Mouse (Mus musculus): Measurements from ENCODE around the gene Tmem251. TPM values are rescaled to one million over a fixed set of nuclear protein-coding genes. Genes with fewer than 3 reads are reported as not detected.

Gene Tmem251
- polyA plus RNA-seq, 1 experiment from 2014 or later, result 9.7 TPM

- WGBS, result 84% methylated on average over 10 of the region's 10 CpGs
- H3K36me3 ChIP-seq (replicated peaks), result no peaks in the 10 kb centered on the region
- H3K27me3 ChIP-seq (replicated peaks; ENCODE audit: low read depth, poor library complexity, severe bottlenecking), result no peaks in the 10 kb centered on the region
- H3K4me3 ChIP-seq, result no peak overlapping the region
- H3K4me1 ChIP-seq, result peaks cover 19% of the 10 kb centered on the region
- no peaks in the 10 kb centered on the region for H3K9me3 ChIP-seq
- H3K27ac ChIP-seq (replicated peaks), result no peak overlapping the region
- no peak for DNase-seq (ENCODE audit: low spot score)
These were observed 28.7 kb upstream of the Tmem251 start for GRCm38 (mm10) chr12:102714654-102715395.

DNA sequence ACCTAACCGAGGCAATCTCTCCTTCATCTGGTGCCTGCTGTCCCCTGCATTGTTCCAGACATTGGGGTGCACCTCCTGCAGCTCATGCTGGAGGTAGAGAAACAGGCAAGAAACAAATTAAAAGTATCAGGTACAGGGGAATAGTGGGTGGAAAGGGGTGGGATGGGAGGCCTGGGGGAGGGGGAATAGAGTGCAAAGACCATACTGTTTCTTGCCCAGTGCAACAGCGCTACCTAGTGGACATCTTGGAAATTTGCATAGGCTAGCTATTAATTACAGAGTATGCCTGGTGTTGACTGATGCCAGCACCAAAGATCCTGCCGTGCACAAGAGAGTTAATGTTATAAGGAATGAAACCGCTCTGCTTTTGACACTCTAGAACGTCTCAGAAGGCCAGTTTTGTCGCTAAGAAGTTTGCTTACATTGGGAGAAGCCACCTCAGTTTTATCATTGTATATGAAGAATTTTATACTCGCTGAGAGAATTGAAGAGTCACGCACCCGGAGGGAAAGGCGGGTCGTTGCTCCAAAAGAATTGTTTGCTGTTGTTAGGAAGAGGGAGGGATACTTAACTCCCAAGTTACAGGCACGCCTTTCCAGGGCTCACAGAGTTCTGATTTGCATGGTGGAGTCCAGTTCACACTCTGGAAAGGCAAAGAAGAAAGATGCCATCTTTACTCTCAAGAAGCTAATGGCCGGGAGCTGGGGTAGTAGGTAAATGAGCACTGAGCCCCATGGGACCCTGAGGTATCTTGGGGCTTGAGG lies 23.8 kb upstream of the Tmem251 start:
- no peak overlapping the region for H3K4me3 ChIP-seq
- H3K4me1 ChIP-seq, result peaks cover 17% of the 10 kb centered on the region
- no peaks in the 10 kb centered on the region for H3K27me3 ChIP-seq (replicated peaks; ENCODE audit: low read depth, poor library complexity, severe bottlenecking)
- H3K9me3 ChIP-seq, result no peaks in the 10 kb centered on the region
- DNase-seq (ENCODE audit: low spot score), result peak; percentile 71
- H3K27ac ChIP-seq (replicated peaks), result no peak overlapping the region
- WGBS, result 31% methylated on average over 13 of the region's 13 CpGs
- no peaks in the 10 kb centered on the region for H3K36me3 ChIP-seq (replicated peaks)

GRCm38 (mm10) chr12:102722451-102722850 lies 21.1 kb upstream of the Tmem251 start:
- WGBS, result 64% methylated on average over 11 of the region's 11 CpGs
- Histone ChIP-seq H3K36me3 (replicated peaks) (no peaks in the 10 kb centered on the region), H3K4me3 (no peak overlapping the region), H3K4me1 (peaks cover 17% of the 10 kb centered on the region), H3K27ac (replicated peaks) (peak overlapping the region; percentile 40; the same call in 1 of the 2 replicates), H3K9me3 (no peaks in the 10 kb centered on the region), H3K27me3 (replicated peaks; ENCODE audit: low read depth, poor library complexity, severe bottlenecking) (no peaks in the 10 kb centered on the region)
- no peak for DNase-seq (ENCODE audit: low spot score)

GRCm38 (mm10) chr12:102722966-102723365 lies 20.6 kb upstream of the Tmem251 start:
- Histone ChIP-seq H3K27me3 (replicated peaks; ENCODE audit: low read depth, poor library complexity, severe bottlenecking) (no peaks in the 10 kb centered on the region), H3K4me1 (peaks cover 17% of the 10 kb centered on the region), H3K9me3 (no peaks in the 10 kb centered on the region), H3K36me3 (replicated peaks) (no peaks in the 10 kb centered on the region), H3K27ac (replicated peaks) (no peak overlapping the region), H3K4me3 (no peak overlapping the region)
- DNase-seq (ENCODE audit: low spot score), result no peak
- WGBS, result 72% methylated on average over 8 of the region's 8 CpGs

- H3K9me3 ChIP-seq, result no peaks in the 10 kb centered on the region
- peaks cover 17% of the 10 kb centered on the region for H3K4me1 ChIP-seq
- DNase-seq (ENCODE audit: low spot score), result no peak
- H3K4me3 ChIP-seq, result no peak overlapping the region
- H3K27me3 ChIP-seq (replicated peaks; ENCODE audit: low read depth, poor library complexity, severe bottlenecking), result no peaks in the 10 kb centered on the region
- H3K36me3 ChIP-seq (replicated peaks), result no peaks in the 10 kb centered on the region
- WGBS, result 77% methylated on average over 6 of the region's 6 CpGs
- H3K27ac ChIP-seq (replicated peaks), result no peak overlapping the region
These were observed 19.7 kb upstream of the Tmem251 start for GRCm38 (mm10) chr12:102723861-102724260.

DNA sequence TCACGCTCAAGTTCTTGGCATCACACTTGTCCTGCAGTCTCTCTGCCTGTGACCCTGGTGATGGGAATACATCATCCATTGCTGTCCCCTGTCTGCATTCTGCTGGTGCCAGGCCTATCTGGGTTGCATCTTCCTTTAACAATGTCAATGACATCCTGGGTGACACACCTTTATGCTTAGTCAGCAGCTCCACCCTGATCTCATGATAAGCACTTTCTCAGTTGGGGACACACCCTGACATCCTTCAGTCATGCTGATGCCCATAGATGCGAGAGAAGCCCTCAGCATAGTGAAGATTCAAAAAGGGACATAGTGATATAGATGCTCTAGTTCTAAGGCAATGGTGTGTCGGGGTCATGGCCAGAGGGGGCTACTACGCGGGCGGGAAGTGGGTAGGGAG lies 18.4 kb upstream of the Tmem251 start:
- 91% methylated on average over 6 of the region's 6 CpGs for WGBS
- no peaks in the 10 kb centered on the region for H3K36me3 ChIP-seq (replicated peaks)
- H3K9me3 ChIP-seq, result no peaks in the 10 kb centered on the region

DNA sequence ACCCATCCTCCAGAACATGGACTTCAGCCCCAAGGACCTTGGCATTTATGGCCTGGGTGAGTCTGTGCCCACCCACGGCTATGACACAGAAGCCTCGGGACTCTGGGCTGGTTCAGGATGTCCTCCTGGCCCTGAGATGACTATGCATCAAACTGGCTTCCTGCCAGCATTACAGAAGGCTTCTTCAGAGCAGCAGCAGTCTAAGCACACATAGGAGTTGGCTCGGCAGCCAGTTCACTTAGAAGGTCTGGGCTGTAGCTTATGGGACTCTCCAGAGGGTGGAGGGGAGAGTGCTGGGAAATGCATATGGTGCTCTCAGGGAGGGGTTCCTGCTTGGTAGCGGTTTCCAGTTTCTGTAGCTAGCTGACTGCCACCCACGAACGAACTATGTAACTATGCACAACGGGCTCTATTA lies 17.8 kb upstream of the Tmem251 start:
- Histone ChIP-seq H3K36me3 (replicated peaks) (no peaks in the 10 kb centered on the region), H3K4me3 (no peak overlapping the region), H3K9me3 (no peaks in the 10 kb centered on the region), H3K27ac (replicated peaks) (no peak overlapping the region), H3K4me1 (peaks cover 24% of the 10 kb centered on the region), H3K27me3 (replicated peaks; ENCODE audit: low read depth, poor library complexity, severe bottlenecking) (no peaks in the 10 kb centered on the region)
- WGBS, result 83% methylated on average over 7 of the region's 7 CpGs
- no peak for DNase-seq (ENCODE audit: low spot score)

More for the DNA sequence above, 18.4 kb upstream of the Tmem251 start:
- Histone ChIP-seq H3K27ac (replicated peaks) (no peak overlapping the region), H3K4me3 (no peak overlapping the region), H3K4me1 (peaks cover 18% of the 10 kb centered on the region), H3K27me3 (replicated peaks; ENCODE audit: low read depth, poor library complexity, severe bottlenecking) (no peaks in the 10 kb centered on the region)
- DNase-seq (ENCODE audit: low spot score), result no peak

GRCm38 (mm10) chr12:102729855-102730797 lies 13.4 kb upstream of the Tmem251 start:
- H3K4me3 ChIP-seq, result peak overlapping the region; percentile 47
- no peaks in the 10 kb centered on the region for H3K27me3 ChIP-seq (replicated peaks; ENCODE audit: low read depth, poor library complexity, severe bottlenecking)
- DNase-seq (ENCODE audit: low spot score), result peak; percentile 94
- no peaks in the 10 kb centered on the region for H3K9me3 ChIP-seq
- peak overlapping the region; percentile 92 for H3K27ac ChIP-seq (replicated peaks)
- H3K4me1 ChIP-seq, result peaks cover 25% of the 10 kb centered on the region
- H3K36me3 ChIP-seq (replicated peaks), result no peaks in the 10 kb centered on the region
- WGBS, result 33% methylated on average over 26 of the region's 26 CpGs

- DNase-seq (ENCODE audit: low spot score), result no peak
- Histone ChIP-seq H3K4me3 (peak overlapping the region; percentile 47), H3K27ac (replicated peaks) (peak overlapping the region; percentile 92), H3K4me1 (peaks cover 25% of the 10 kb centered on the region), H3K27me3 (replicated peaks; ENCODE audit: low read depth, poor library complexity, severe bottlenecking) (no peaks in the 10 kb centered on the region), H3K9me3 (no peaks in the 10 kb centered on the region), H3K36me3 (replicated peaks) (no peaks in the 10 kb centered on the region)
- WGBS, result 47% methylated on average over 16 of the region's 16 CpGs
These were observed 12.6 kb upstream of the Tmem251 start for GRCm38 (mm10) chr12:102730798-102731619.

- H3K27ac ChIP-seq (replicated peaks), result no peak overlapping the region
- 11% methylated on average over 5 of the region's 5 CpGs for WGBS
- H3K4me3 ChIP-seq, result no peak overlapping the region
- H3K36me3 ChIP-seq (replicated peaks), result no peaks in the 10 kb centered on the region
- H3K4me1 ChIP-seq, result peaks cover 25% of the 10 kb centered on the region
- no peaks in the 10 kb centered on the region for H3K27me3 ChIP-seq (replicated peaks; ENCODE audit: low read depth, poor library complexity, severe bottlenecking)
- H3K9me3 ChIP-seq, result no peaks in the 10 kb centered on the region
- peak; percentile 81 for DNase-seq (ENCODE audit: low spot score)
These were observed 10.2 kb upstream of the Tmem251 start for GRCm38 (mm10) chr12:102733381-102733780.

GRCm38 (mm10) chr12:102739096-102739495 lies 4.5 kb upstream of the Tmem251 start:
- Histone ChIP-seq H3K9me3 (no peaks in the 10 kb centered on the region), H3K36me3 (replicated peaks) (peaks cover 13% of the 10 kb centered on the region), H3K27me3 (replicated peaks; ENCODE audit: low read depth, poor library complexity, severe bottlenecking) (no peaks in the 10 kb centered on the region), H3K4me3 (no peak overlapping the region), H3K4me1 (peaks cover 16% of the 10 kb centered on the region), H3K27ac (replicated peaks) (no peak overlapping the region)
- WGBS, result 82% methylated on average over 5 of the region's 5 CpGs
- no peak for DNase-seq (ENCODE audit: low spot score)
